Mouse (Mus musculus) ovary, postnatal 10 days (tissue): ENCODE data around the gene Fbxw7.
A peak's percentile ranks its signal among the peaks of the same experiment; 100 is the strongest.

Experiments
- DNase-seq: peaks from one replicate; pipeline ENCODE4 v3.0.0; 2022; ENCODE audit warnings: low spot score

Fbxw7 gene

DNA sequence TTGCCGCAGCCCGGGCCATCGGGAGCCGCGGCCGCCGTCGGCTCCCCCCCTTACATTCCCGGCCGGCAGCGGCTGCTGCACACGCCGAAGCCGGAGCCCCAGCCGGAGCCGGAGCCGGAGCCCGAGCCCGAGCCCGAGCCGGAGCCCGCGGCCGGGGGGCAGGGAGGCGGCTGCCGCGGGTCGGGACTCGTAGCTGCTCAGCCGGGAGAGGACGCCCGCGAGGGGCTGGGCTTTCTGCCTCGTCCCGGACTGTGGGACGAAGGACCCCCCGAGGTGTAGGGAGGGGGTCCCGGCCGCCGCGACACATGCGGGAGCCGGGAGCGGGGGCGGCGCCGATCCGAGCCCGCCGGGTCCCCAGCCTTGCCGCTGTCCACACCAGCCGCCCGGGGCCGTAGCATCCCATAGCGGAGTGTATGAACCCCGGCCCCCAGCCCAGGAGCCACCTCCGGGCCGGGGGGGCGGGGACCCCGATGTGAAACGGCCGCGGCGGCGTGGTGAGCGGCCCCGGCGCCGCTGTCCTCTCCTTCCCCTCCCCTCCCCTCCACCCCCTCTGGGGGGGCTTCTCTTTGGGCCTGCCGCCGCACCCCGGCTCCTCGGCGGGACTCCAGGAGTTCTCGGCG, at the start of gene Fbxw7:
TSS of gene Fbxw7 (plus strand) at position 507 of the 620 bp plus-strand sequence.
- DNase-seq: no peak

DNA sequence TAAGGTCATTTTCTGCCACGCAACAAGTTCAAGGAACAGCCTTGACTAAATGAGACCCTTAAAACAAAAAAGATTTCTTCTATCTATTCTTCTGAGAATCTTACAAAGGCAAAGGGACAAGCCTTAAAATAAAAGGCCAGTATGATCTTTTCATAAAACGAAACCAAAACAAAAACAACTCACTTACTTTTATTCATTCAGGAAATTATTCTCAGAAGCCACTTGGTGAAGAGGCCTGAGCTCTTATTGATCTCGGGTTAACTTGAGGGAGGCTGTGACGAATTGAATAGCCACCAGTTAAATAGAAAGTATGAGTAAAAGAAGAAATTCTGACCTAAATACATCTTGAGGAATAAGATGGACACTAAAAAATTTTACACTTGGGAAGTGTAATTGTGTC, 46.1 kb upstream of the Fbxw7 start:
- no peak for DNase-seq

DNA sequence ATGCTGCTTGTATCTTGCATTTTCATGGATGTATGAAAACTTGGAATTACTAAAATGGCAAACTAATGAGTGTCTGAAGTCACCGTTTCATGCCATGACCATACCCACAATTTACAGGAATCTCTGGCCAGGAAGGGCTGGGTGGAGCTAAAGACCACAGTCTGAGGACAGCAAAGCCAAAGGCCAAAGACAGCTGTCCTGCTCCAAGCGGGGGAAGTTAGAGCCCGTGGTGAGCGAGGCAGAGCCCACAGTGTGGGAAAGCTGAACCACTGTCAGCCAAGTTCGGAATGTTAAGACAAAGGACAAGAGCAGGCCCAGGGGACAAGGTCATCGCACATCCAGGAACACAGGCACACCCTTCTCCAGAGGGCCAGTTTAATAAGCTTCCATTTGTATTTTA, 45.7 kb upstream of the Fbxw7 start:
- DNase-seq: no peak

DNA sequence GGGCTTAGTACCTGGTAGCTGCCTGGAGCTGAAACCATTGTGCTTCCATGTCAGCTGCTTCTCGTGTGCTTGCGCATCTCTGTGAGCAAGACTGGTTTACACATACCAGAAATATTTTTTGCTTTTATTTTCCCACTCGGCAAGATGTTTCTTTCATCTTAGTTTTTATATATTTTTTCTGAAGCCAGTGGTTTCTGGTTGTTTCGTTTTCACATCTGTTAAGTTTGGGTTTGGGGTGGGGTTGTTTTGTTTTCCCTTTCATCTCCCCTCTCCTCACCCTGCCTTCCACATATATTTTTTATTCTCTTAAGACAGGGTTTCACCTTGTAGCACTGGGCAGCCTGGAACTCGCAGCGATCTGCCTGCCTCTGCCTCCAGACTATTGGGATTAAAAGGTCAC, 44.5 kb upstream of the Fbxw7 start:
- DNase-seq: no peak

DNA sequence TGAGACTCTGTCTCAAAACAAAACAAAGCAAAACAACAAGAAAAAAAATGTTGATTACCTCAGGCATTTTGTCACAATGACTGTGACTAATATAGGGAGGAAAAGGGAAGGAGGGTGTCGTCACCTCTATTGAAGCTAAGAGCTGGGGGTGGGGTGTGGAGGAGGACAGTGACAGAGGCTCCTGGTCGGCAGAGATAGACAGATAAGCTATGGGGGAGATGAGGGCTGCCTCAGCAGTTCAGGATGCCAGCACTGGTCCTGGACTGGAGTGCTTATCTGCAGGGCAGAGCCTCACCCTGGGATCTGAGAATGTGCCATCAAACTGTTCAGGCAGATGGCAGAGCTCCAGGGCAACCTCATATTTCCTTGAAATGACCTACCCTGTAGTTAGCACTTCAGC, 43.1 kb upstream of the Fbxw7 start:
- no peak for DNase-seq

DNA sequence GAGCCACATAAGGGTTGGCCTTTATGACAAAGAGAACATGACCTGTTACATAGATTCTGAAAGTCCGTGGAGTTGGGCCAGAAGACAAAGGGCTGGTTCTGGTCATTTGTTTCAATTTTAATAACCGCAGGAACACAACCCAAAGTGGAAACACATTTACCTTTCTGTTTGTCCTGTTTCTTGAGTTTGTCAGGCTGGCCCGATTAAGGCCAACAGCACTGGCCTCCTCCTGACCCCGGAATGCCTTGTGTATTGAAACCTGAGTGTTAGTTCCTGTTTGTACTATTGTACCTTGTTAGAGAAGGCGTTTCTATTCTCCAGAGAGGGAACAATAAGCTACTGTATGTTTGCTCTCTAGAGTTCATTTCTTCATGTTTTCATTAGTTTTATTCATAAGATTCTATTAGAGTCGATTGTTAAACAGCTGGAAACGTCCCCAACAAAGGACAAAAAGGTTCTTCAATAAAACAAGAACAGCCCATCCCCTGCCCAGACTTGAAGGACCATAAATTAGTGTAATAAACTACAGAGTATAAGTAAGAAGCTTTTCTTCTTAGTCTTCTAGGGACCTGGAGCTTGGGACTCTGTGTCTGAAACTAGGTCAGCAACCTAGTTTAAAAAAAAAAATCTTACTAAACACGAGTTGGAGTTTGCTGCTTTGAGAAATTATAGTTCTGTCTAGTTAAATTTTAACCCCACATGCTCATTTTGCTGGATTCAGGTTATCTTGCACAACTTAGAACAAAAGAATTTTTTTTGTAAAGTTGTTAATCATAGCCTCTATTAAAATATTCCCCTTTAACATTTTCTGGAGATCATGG, 40.6 kb upstream of the Fbxw7 start:
- no peak for DNase-seq

DNA sequence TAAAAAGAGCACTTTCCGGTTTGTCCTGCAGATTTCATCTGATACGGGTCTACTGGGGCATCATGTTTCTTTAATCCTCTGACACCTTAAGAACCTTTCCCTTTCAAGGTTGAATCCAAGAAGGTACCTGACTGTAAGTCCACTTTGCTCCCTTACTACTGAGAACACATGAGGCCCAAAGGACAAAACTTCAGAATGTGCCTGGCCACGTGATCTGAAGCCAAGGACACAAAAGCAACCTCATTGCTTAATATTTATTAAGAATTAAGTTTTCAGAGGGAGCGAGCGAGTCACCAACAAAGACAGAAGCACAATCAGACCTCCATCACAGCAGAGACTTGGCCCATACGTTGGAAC, 40.0 kb upstream of the Fbxw7 start:
- DNase-seq: no peak

DNA sequence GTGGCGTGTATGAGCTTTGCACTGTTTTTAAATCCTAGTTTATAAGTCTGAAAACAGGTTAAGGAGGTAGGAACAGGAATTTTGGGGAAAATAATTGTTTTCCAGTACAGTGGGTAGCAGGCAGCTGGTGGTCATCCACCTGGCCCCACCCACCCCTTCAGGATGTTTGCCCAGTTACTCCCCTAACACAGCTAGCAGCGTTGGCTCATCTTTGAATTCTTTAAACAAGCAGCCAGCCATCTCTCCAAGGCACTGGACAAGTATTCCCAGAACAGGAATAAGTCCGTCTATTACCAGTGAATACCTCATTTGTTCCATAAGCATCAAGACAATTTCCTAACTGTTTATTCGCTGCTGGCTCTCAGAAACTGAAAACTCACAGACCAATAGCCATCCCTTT, 39.5 kb upstream of the Fbxw7 start:
- no peak for DNase-seq

DNA sequence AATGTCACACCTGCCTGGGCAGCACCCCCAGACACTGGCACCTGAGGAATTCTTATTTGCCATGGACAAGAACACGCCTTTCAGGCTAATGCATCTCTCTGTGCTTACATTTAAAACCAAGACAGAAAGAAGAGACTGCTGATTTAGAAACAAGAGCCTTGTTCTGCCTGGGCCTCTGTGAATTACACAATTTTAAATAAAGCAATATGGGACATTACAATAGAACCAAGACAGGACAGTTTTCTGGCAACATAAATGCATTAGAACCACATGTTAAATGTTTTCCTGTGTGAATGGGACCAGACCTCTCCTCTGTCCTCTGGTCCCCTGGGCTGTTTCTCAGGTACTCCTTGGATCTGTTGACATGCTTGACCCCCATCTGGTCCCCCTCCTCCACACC, 39.0 kb upstream of the Fbxw7 start:
- no peak for DNase-seq

DNA sequence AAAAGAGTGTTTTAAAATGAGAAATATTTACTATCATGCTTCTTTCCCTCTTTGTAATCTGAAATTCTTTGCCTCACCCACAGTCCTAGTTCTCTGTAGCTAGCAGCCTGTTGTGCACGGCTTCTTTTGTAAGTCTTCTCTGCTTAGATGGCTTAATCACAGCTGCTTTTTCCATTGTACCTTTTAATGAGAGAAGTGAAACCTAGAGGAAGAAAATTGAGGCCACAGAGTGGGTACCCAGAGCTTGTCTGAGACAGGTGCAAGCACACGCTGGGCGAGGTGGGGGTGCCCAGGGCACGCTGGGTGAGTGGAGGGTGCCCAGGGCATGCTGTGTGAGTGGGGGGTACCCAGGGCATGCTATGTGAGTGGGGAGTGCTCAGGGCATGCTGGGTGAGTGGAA, 27.2 kb upstream of the Fbxw7 start:
- no peak for DNase-seq

DNA sequence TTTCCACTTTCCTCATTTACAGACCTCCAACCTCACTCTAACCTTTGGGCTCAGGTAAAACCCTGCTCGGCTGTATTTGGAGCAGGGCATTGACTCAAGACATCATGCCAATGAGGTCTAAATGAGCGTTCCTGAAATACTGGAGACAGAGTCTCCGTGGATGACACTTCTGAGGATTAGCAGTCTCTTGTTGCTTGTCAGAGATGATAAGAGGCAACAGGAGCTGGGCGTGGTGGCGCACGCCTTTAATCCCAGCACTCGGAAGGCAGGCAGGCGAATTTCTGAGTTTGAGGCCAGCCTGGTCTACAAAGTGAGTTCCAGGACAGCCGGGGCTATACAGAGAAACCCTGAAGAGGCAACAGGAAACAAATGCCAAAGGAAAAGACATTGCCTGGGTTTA, 11.0 kb upstream of the Fbxw7 start:
- DNase-seq: no peak

DNA sequence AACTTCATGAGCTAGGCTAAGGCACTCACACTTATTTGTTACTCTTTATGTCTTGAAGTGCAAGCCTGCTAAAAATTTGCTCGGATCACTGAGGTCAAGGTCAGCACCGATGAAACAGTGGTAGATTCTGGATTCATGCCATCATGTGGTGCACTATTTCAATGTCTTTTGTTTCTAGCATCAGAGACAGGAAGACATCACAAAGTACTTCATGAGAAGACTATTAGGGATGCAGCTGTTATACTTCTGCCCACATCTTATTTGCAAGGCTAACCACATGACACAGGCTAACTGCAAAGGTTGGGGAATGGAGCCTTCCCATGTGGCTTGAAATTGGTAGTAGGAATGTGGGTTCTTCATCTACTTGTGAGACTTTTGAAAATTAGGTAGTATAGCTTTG, 8.9 kb upstream of the Fbxw7 start:
- no peak for DNase-seq

DNA sequence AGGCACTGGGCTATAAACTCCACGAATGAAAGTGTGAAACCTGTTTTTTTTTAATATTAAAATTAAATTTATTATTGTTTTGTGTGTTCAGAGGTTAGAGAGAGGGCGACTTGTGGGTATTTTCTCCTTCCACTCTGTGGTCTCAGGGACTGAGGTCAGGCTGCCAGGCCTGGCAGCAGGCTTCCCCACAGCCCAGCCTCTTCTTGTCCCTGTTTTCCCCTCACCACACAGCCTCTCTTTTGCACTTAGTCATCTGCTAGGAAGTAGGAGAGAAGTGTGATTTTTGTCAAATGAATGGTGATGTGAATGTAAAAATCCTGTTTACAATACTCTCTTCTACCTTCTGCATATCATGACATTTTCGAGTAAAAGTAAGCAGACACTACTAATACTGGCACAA, 7.2 kb upstream of the Fbxw7 start:
- DNase-seq: no peak

DNA sequence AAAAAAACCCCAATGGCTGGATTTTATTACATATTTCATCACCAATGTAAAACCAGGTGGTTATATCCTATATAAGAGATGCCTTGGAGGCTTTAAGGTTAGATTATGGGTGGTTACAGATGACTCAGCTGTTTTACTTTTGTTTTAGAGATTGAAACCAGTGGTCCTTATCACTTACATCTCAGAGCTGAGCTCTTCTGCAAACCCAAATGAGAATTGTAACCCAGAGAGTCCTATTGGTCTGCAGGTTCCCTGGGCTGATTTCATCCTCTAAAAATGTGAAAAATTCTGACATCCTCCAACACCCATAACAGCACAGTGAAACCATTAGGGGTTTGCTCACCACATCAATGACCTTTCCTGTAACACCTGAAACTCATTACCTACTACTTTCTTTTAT, 6.2 kb upstream of the Fbxw7 start:
- DNase-seq: no peak

DNA sequence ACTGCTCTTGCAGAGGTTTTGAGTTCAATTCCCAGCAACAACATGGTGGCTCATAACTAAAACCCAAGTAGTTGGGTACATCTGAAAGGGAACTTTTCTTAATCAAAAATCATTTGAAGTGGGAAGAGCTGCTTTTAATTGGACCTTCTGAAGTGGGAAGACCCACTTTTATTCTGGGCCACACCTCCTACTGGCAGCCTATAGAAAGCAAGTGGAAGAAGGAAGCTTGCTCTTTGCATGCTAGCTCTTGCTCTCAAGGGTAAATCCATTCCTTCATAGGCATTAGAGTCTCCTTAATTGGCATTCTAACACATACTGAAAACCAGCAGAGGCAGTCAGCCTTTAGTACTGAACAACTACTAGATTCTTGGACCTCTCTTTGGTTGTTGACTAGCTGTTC, 4.3 kb upstream of the Fbxw7 start:
- DNase-seq: no peak

DNA sequence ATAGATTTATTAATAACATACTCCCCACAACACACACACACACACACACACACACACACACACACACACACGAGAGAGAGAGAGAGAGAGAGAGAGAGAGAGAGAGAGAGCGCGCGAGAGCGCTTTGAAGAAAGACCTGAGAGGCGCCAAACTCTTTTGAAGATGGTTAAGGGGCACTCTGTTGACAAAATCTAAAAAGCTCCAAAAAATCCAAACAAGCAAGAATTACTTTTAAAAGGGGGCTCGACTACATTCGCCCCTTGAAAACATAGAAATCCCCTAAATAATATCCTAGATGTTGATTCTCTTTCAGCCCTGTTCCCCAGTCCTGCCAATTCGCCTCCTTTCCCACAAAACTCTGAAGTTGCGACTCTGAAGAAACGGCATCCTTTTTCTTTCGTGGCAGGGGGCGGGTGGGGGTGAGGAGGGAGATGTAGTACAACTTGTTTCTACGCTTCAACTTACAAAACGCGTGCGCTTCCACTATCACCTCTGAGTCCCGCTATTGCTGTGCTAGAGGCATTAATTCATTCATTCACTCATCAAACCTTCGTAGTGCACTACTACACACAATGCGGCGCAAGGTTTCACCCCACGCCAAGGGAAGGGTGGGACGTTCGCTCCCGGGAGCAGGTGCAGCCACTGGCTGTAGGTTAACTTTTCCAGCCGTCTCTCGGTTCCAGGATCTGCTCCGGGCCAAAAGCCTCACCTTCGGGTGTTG, 1.5 kb upstream of the Fbxw7 start:
- no peak for DNase-seq

DNA sequence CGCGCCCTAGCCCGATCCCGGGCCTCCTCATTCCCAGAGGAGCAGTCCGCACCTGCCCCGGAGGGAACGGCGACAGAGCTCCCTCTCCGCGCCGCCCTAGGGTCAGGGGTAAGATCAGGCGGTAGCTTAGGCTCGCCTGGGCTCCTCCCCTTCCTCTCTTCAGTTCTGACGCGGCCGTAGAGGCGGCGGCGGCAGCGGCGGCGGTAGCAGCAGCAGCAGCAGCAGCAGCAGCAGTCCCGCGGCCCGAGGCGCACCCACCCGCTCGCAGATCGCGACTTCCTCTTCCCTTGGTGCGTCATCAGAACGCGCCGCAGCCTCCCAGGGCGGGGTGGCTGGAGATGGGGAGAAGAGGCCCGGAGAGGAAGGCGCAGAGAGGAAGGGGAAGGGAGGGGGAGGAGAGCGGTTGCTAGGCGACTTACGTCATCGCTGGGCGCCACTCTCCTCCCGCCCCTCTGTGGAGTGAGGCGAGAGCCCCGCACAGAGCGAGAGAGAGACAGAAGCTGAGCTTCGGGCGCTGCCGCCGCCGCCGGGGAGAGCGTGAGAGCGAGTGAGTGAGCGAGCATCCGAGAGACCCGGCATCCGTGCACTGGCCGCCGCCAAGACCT, 809 bp upstream of the Fbxw7 start:
- peak; percentile 99 for DNase-seq

DNA sequence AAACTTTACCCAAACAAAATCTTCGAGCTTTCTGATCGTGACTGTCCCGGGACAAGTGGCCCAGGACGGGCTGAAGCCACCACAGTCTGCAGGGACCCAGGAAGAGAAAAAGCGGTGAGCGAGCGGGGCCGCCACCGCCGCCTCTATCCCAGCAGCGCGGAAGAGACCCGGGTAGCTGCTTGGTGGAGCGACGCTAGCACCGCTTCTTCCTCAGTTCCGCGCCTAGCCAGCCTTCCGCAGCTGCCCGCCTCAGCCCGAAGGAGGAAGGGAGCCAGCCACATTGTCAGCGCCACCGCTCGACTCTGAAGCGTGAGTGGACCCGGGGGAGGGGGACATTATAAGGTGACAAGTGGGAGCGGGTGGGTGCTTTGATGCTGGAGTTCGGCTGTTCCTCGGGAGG, 393 bp downstream of the Fbxw7 start:
- peak; percentile 6 for DNase-seq

DNA sequence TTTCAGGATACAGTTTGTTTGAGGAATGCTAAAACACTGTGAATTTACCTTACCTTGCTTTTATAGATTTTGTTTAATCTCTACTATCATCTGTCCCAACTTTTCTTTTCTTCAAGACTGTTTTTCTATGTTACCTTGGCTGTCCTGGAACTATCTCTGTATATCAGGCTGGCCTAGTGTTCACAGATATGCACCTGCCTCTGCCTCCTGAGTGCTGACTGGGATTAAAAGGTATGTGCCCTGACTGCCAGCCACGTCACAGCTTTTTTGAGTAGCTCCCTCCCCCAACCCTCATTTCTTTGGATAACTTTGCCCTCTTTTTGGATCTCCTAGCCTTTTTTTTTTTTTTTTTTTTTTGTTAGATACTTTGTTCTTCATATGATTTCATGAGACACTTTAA, 1.9 kb downstream of the Fbxw7 start:
- no peak for DNase-seq

DNA sequence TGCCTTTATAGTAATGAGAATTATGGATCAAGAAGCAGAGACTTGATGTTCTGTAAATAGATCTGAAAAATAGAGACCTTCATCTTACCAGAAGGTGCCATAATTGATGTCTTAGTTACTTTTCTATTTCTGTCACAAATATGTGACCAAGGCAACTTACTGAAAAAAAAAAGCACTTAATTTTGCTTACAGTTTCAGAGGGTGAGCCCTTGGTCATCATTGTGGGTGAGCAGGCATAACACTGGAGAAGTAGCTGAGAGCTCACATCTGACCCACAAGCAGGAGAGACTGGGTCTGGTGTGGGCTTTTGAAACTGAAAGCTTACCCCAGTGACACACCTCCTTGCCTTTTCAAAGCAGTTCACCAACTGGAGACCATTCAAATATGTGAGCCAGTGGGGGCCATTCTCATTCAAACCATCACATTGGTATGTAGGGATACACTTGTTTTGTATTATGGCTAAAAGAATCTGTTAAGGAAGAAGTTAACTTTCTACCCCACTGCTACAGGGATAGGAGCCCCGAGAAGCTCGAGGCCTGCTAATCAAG, 5.7 kb downstream of the Fbxw7 start:
- no peak for DNase-seq

DNA sequence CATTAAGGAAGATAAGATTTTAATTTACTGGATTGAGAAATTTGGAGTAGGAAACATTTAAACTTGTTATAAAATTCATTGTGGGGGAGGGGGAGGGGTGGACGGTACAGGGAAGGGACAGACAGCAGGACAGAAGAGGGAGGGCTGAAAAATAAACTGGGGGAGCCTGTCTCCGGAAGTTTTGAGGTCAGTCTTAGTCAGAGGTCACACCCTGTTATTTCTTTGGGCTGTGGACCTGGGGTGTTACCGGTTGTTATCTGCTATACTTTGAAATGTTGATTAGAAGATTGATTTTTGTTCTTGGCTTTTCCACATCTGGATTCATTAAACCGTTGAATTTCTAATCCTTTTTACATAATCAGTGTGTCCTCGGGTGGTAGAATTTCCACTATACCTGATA, 10.9 kb downstream of the Fbxw7 start:
- no peak for DNase-seq

DNA sequence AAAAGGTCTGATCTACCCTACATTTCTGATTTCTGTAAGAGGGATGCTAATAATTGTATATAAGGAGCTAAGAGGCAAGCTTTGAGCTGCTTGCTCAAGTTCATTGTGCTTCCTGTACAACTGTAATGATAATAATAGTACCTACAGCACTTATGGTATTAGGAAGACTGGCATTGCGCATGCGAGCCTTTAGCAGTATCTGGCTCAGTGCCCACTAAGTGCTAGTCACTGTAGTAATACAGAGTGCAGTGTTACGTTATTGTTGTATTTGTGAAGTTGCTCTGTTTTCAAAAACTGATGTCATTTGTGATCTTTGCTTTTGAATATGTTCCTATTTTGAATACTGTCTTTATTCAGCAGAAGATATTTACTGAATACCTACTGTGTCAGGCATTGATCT, 11.3 kb downstream of the Fbxw7 start:
- DNase-seq: no peak

DNA sequence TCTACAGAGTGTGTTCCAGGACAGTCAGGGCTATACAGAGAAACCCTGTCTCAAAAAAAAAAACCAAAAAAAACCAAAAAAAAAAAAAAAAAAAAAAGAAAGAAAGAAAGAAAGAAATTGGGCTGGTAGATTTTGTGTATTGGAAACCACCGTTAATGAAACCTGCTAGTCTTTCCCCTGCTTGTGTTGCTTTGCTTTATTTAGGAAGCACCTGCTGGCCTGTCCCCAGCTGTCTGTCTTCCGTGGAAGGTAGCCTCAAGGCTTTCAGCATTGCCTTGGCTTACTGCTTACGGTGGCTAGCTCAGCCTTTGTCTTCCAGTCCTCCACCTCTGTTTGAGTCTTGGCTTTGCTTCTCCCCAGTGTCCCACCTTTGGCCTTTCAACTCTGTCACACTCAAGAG, 11.9 kb downstream of the Fbxw7 start:
- no peak for DNase-seq
